Mouse (Mus musculus): ENCODE data around the gene BC049715.

DNA sequence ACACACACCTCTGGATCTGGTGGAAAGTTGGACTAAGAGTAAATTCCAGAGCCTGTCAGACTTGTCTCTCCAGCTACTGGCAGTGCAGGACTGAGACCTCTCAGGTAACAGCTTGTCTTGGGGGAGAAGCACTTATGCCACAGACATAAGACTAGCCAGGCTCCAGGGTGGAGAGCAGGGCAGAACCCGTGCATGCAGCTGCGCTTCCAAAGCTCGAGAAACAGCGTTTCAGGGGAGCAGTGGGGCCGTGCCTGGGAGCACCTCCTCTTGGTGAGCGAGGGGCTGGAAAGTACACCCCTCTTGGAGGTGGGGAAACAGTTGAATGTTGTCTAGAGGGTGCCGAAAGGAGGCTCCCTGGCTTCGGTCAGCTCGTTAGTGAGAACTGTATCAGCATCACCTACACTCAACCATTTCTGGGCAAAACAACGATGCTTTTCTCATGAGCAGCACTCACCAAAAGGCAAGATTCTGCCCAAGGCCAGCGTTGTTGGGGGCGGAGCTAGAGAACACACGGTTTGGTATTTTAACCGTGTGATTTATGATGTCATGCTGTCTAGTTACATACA is 28.7 kb downstream of the BC049715 start:
- TF ChIP-seq GATA1 (IDR thresholded peaks at IDR 0.05; ENCODE audit: borderline replicate concordance, low read length) (no peak), FLI1 (IDR thresholded peaks at IDR 0.05; ENCODE audit: low read length) (no peak)
